Mouse (Mus musculus) heart, adult 2 months (tissue): ENCODE measurements at regions not wholly inside any gene's neighbourhood (a gene's known extent, or its start where the extent isn't known, plus 50 kb on each side); places are given as distances from the start of the nearest gene placed in this dataset.

Experiments
- CTCF ChIP-seq: fragments of 200-600 bp; IDR thresholded peaks from 2 replicates; pipeline ENCODE4 v1.8.1; 2022; ENCODE audit warnings: antibody characterized with exemption, mild to moderate bottlenecking, moderate library complexity
- EP300 ChIP-seq: fragments of 200-500 bp; IDR thresholded peaks from 2 replicates; pipeline ENCODE4 v1.6.1; 2011; ENCODE audit warnings: low read depth, low read length, control low read depth; ENCODE audit not compliant: insufficient read depth
- POLR2A ChIP-seq: fragments of 200-500 bp; IDR thresholded peaks from 2 replicates; pipeline ENCODE4 v1.6.1; 2011; ENCODE audit warnings: mild to moderate bottlenecking, low read depth, low read length, control low read depth; ENCODE audit not compliant: insufficient read depth

- TF ChIP-seq POLR2A: no peak
- no peak for TF ChIP-seq CTCF
- TF ChIP-seq EP300: no peak
Measured at GRCm38 (mm10) chr8:57397999-57398635, 57.6 kb upstream of the Scrg1 start.
